Mouse (Mus musculus) telencephalon, adult 2 months (tissue): Measurements from ENCODE around the gene Ints11.

ENCODE experiments used
- DNase-seq: peaks from one replicate; pipeline ENCODE4 v3.0.0-alpha.2; 2011; ENCODE audit warnings: low read depth, low spot score

Gene Ints11

GRCm38 (mm10) chr4:155892017-155892416 is 22.7 kb downstream of the Ints11 start:
- peak; percentile 72 for DNase-seq

GRCm38 (mm10) chr4:155892438-155893211 is 23.3 kb downstream of the Ints11 start:
- no peak for DNase-seq

- no peak for DNase-seq
These were observed 23.9 kb downstream of the Ints11 start for GRCm38 (mm10) chr4:155893212-155893690.

- DNase-seq = peak; percentile 62
These were observed 25.1 kb downstream of the Ints11 start for GRCm38 (mm10) chr4:155894311-155894881.

GRCm38 (mm10) chr4:155895216-155895615 is 25.9 kb downstream of the Ints11 start:
- peak; percentile 67 for DNase-seq

- DNase-seq = no peak
These were observed 26.5 kb downstream of the Ints11 start for GRCm38 (mm10) chr4:155895826-155896225.

- no peak for DNase-seq
These were observed 27.1 kb downstream of the Ints11 start for GRCm38 (mm10) chr4:155896461-155896860.

GRCm38 (mm10) chr4:155898318-155898717 is 29.0 kb downstream of the Ints11 start:
- no peak for DNase-seq

- DNase-seq = no peak
These were observed 30.0 kb downstream of the Ints11 start for GRCm38 (mm10) chr4:155899355-155899754.

- DNase-seq = peak; percentile 58
These were observed 31.9 kb downstream of the Ints11 start for GRCm38 (mm10) chr4:155901205-155901604.

- DNase-seq = no peak
These were observed 33.9 kb downstream of the Ints11 start for GRCm38 (mm10) chr4:155903246-155903645.

GRCm38 (mm10) chr4:155904318-155905102 is 35.2 kb downstream of the Ints11 start:
- DNase-seq = no peak

- no peak for DNase-seq
These were observed 36.3 kb downstream of the Ints11 start for GRCm38 (mm10) chr4:155905634-155906033.

GRCm38 (mm10) chr4:155906125-155906524 is 36.8 kb downstream of the Ints11 start:
- no peak for DNase-seq

- DNase-seq = no peak
These were observed 37.7 kb downstream of the Ints11 start for GRCm38 (mm10) chr4:155907003-155907402.

GRCm38 (mm10) chr4:155908281-155908680 is 38.9 kb downstream of the Ints11 start:
- no peak for DNase-seq

GRCm38 (mm10) chr4:155908751-155909150 is 39.4 kb downstream of the Ints11 start:
- DNase-seq = no peak

- no peak for DNase-seq
These were observed 62.7 kb downstream of the Ints11 start for GRCm38 (mm10) chr4:155932031-155932430.
